In genomic region chr14:27357139-27357538, GRCm38 (mm10) we compare ENCODE assay signal across 20 mouse cellular contexts.
A peak's percentile ranks its signal among the peaks of the same experiment; 100 is the strongest.
DNase-seq lines count a peak whose midpoint lies in the region; ATAC-seq lines count a peak whose summit lies in the region.
"Had no signal": no experiment of that assay in that cellular context is flagged by ENCODE, and none has a peak within 500 bp of the region (broad histone marks: within the 10 kb centered on the region; RNA-seq: fewer than 3 reads in every experiment).

No protein-coding gene starts in this region.

- H3K27me3 ChIP-seq in limb, embryonic 10.5 days (ENCODE audit: low read depth, poor library complexity, severe bottlenecking), result no peaks in the 10 kb centered on the region
- H3K27me3 ChIP-seq in intestine, embryonic 15.5 days (replicated peaks), result no peaks in the 10 kb centered on the region
- H3K27me3 ChIP-seq: embryonic facial prominence, embryonic 12.5 days; forebrain, embryonic 15.5 days; heart, embryonic 12.5 days; hindbrain, embryonic 12.5 days had no signal

- peak; percentile 55 for ATAC-seq in activated CD4-positive, CD25-positive, alpha-beta regulatory T cell, adult 4 months
- no peak for ATAC-seq in intestine, embryonic 15.5 days
- ATAC-seq: forebrain, embryonic 15.5 days; hindbrain, postnatal 0 days had no signal

- H3K4me2 ChIP-seq in intestine, embryonic 15.5 days (replicated peaks), result no peak overlapping the region
- H3K4me2 ChIP-seq: embryonic facial prominence, embryonic 12.5 days; forebrain, embryonic 15.5 days; heart, embryonic 12.5 days; hindbrain, embryonic 12.5 days had no signal

- H3K9me3 ChIP-seq in limb, embryonic 10.5 days (replicated peaks), result no peaks in the 10 kb centered on the region
- H3K9me3 ChIP-seq in intestine, embryonic 15.5 days, result no peaks in the 10 kb centered on the region
- H3K9me3 ChIP-seq: embryonic facial prominence, embryonic 12.5 days; forebrain, embryonic 15.5 days; heart, embryonic 12.5 days; hindbrain, embryonic 12.5 days had no signal

- 74% methylated on average over 6 of the region's 6 CpGs for WGBS in limb, embryonic 10.5 days
- WGBS in intestine, embryonic 15.5 days, result 66% methylated on average over 6 of the region's 6 CpGs

- peak; percentile 38 for DNase-seq in thymus, postnatal 14 days
- no peak for DNase-seq in thymus, adult 18-20 months
- DNase-seq in limb, embryonic 10.5 days (ENCODE audit: low spot score), result no peak
- DNase-seq in frontal cortex, postnatal 25 days (ENCODE audit: low spot score in 2 of 2), result no peak
- no peak for DNase-seq in left cerebral cortex, adult 8-10 months (ENCODE audit: low spot score in 2 of 2)
- DNase-seq: adrenal gland, adult 2 months; adrenal gland, postnatal 25 days; cerebellum, adult 8-10 months; cerebellum, postnatal 14 days; embryo, embryonic 11 days; gastrocnemius, postnatal 10 days; heart, postnatal 36 days; kidney, adult 11 months had no signal

- peak overlapping the region; percentile 14; the same call in 1 of the 2 replicates for H3K27ac ChIP-seq in limb, embryonic 10.5 days
- no peak overlapping the region for H3K27ac ChIP-seq in intestine, embryonic 15.5 days
- H3K27ac ChIP-seq: embryonic facial prominence, embryonic 12.5 days; forebrain, embryonic 15.5 days; hindbrain, embryonic 12.5 days; hindbrain, postnatal 0 days had no signal

- peaks cover 31% of the 10 kb centered on the region for H3K4me1 ChIP-seq in limb, embryonic 10.5 days
- H3K4me1 ChIP-seq in intestine, embryonic 15.5 days (replicated peaks), result peaks cover 8% of the 10 kb centered on the region; the same call in 1 of the 2 replicates
- H3K4me1 ChIP-seq: forebrain, embryonic 15.5 days; hindbrain, embryonic 12.5 days had no signal

- H3K36me3 ChIP-seq in limb, embryonic 10.5 days, result no peaks in the 10 kb centered on the region
- no peaks in the 10 kb centered on the region for H3K36me3 ChIP-seq in intestine, embryonic 15.5 days
- H3K36me3 ChIP-seq: embryonic facial prominence, embryonic 12.5 days; forebrain, embryonic 15.5 days; heart, embryonic 12.5 days; hindbrain, embryonic 12.5 days had no signal

- no peak overlapping the region for H3K4me3 ChIP-seq in limb, embryonic 10.5 days
- H3K4me3 ChIP-seq in intestine, embryonic 15.5 days (replicated peaks), result no peak overlapping the region
- H3K4me3 ChIP-seq: embryonic facial prominence, embryonic 12.5 days; forebrain, embryonic 15.5 days; heart, embryonic 12.5 days; hindbrain, embryonic 12.5 days had no signal

- no peak overlapping the region for H3K9ac ChIP-seq in intestine, embryonic 15.5 days
- H3K9ac ChIP-seq: embryonic facial prominence, embryonic 12.5 days; forebrain, embryonic 15.5 days; heart, embryonic 12.5 days; hindbrain, embryonic 12.5 days had no signal
